Mouse (Mus musculus) small intestine, adult 2 months (tissue): ENCODE data around the gene Zscan4f. TPM values are rescaled to one million over a fixed set of nuclear protein-coding genes. Genes with fewer than 3 reads are reported as not detected.
"Not testable (repeated sequence)": the region's sequence is repeated elsewhere in the genome, so short reads cannot be mapped to it uniquely, and the experiment has no call there.

ENCODE experiments used
- H3K27ac ChIP-seq: fragments of 200-500 bp; 2 replicates; pipeline ENCODE4 v1.5.1; 2012; ENCODE audit warnings: low read depth, low read length, control low read depth, inconsistent platforms; ENCODE audit not compliant: insufficient read depth
- H3K27me3 ChIP-seq: fragments of 200-500 bp; 2 replicates; pipeline ENCODE4 v1.6.1; 2012; ENCODE audit warnings: mild to moderate bottlenecking, moderate library complexity, low read length, inconsistent platforms; ENCODE audit not compliant: control insufficient read depth, insufficient read depth
- H3K36me3 ChIP-seq: fragments of 200-500 bp; 2 replicates; pipeline ENCODE4 v1.6.1; 2012; ENCODE audit warnings: mild to moderate bottlenecking, low read length, control low read depth, inconsistent platforms; ENCODE audit not compliant: control insufficient read depth, insufficient read depth
- H3K4me1 ChIP-seq: fragments of 200-500 bp; 2 replicates; pipeline ENCODE4 v1.6.1; 2012; ENCODE audit warnings: low read length, inconsistent platforms, mixed read lengths; ENCODE audit not compliant: control insufficient read depth, insufficient read depth, insufficient read length
- H3K4me3 ChIP-seq: fragments of 200-500 bp; 2 replicates; pipeline ENCODE4 v1.5.1; 2012; ENCODE audit warnings: low read depth, mild to moderate bottlenecking, control low read depth, inconsistent platforms, low read length, moderate library complexity
- WGBS: fragments of 180-500 bp; shearing (Covaris S2); methylation state at CpG from one replicate; pipeline ENCODE4 v1.1.7; 2018; 5-methylcytosine and 5-hydroxymethylcytosine counted together
- polyA plus RNA-seq: library from polyadenylated mRNA; depleted of rRNA; stranded (reverse); fragments of >200 nt; gene quantifications from 2 replicates; pipeline ENCODE4 v1.2.3, GENCODE M21; 2012; rRNA removed

Gene Zscan4f
- polyA plus RNA-seq: not detected in 2 replicates

DNA sequence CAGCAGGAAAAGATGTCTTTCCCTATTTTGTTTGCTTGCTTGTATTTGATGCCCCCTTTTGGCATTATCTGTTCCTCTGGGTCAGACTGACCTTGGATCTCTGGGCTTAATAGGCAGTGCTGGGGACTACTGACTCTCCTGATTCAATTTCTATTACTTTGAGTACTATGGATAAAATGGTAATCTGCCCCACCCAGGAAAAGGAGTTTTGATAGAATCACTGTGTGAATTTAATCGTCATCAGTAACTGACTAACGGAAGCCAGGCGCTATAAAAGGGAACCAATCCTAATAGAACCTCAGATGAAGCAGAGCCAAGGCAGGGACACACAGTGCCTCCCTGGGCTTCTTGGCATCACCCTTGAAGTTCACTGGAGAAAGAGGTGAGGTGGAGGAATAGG, at the start of gene Zscan4f:
TSS of gene Zscan4f (plus strand) at position 301 of the 400 bp plus-strand sequence.
- not testable (repeated sequence) for H3K4me1 ChIP-seq, H3K4me3 ChIP-seq, H3K27ac ChIP-seq, H3K27me3 ChIP-seq, H3K36me3 ChIP-seq
- 89% methylated on average over 3 of the region's 3 CpGs for WGBS

DNA sequence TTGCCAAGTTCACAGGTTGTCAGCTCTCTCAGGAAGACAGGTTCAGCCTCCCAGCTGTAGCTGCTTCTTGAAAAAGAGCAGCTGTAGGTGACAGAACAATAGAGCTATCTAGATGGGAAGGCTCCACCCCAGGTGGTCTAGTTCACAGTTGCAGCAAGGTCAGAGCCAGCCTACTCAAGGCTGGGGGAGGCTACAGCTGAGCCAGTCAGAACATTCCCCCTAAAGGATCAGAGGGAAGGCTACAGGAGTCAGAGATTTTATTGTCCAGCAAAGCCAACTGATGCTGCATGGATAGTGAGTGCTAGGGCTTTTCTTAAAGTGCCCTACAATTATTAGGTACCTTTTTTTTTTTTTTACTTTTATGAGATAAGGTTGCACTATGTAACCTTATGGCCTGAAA, 13.1 kb upstream of the Zscan4f start:
- H3K4me1 ChIP-seq, H3K27me3 ChIP-seq, H3K4me3 ChIP-seq, H3K36me3 ChIP-seq, H3K27ac ChIP-seq: not testable (repeated sequence)

Other genes starting within 250 kb of the Zscan4f start
- gene Zscan4d, start 231.8 kb upstream of the Zscan4f start, polyA plus RNA-seq: not detected in 2 replicates
- gene Zscan4e, start 87.2 kb upstream of the Zscan4f start, polyA plus RNA-seq: not detected in 2 replicates
- gene Zscan4-ps2, start 116.4 kb downstream of the Zscan4f start, polyA plus RNA-seq: not detected in 2 replicates
- not detected in 2 replicates for gene Zscan4-ps3, start 211.4 kb downstream of the Zscan4f start, polyA plus RNA-seq